ENCODE assay signal across 8 mouse cellular contexts in genomic region chr1:56833307-56833706, GRCm38 (mm10).
DNase-seq lines count a peak whose midpoint lies in the region; ATAC-seq and TF ChIP-seq lines count a peak whose summit lies in the region.

No protein-coding gene starts in this region.

- H3K4me1 ChIP-seq in limb, embryonic 12.5 days (replicated peaks), result peaks cover 10% of the 10 kb centered on the region
- no peaks in the 10 kb centered on the region for H3K4me1 ChIP-seq in limb, embryonic 10.5 days
- peaks cover 26% of the 10 kb centered on the region for H3K4me1 ChIP-seq in hindbrain, embryonic 12.5 days
- peaks cover 35% of the 10 kb centered on the region for H3K4me1 ChIP-seq in midbrain, embryonic 10.5 days
- no peaks in the 10 kb centered on the region for H3K4me1 ChIP-seq in lung, adult 2 months (ENCODE audit: control insufficient read depth, insufficient read depth, low read length)
- no peaks in the 10 kb centered on the region for H3K4me1 ChIP-seq in intestine, postnatal 0 days (replicated peaks; ENCODE audit: control insufficient read depth, insufficient read depth, low read length)

- H3K36me3 ChIP-seq in limb, embryonic 12.5 days, result no peaks in the 10 kb centered on the region
- H3K36me3 ChIP-seq in limb, embryonic 10.5 days, result no peaks in the 10 kb centered on the region
- no peaks in the 10 kb centered on the region for H3K36me3 ChIP-seq in hindbrain, embryonic 12.5 days
- peaks cover 9% of the 10 kb centered on the region; the same call in 1 of the 2 replicates for H3K36me3 ChIP-seq in midbrain, embryonic 10.5 days
- H3K36me3 ChIP-seq in intestine, postnatal 0 days (ENCODE audit: control insufficient read depth, insufficient read depth), result no peaks in the 10 kb centered on the region

- DNase-seq in limb, embryonic 10.5 days (ENCODE audit: low spot score), result no peak
- DNase-seq in midbrain, embryonic 10.5 days (ENCODE audit: low spot score), result peak; percentile 79
- DNase-seq in testis, postnatal 10 days (ENCODE audit: low spot score), result no peak
- DNase-seq in lung, adult 2 months, result no peak
- DNase-seq in thymus, postnatal 4 days, result no peak

- peak overlapping the region; percentile 7; the same call in 1 of the 2 replicates for H3K4me2 ChIP-seq in limb, embryonic 12.5 days
- no peak overlapping the region for H3K4me2 ChIP-seq in hindbrain, embryonic 12.5 days (replicated peaks)
- no peak overlapping the region for H3K4me2 ChIP-seq in intestine, postnatal 0 days (replicated peaks; ENCODE audit: low read depth)

- no peak overlapping the region for H3K9ac ChIP-seq in limb, embryonic 12.5 days (replicated peaks)
- no peak overlapping the region for H3K9ac ChIP-seq in hindbrain, embryonic 12.5 days
- H3K9ac ChIP-seq in intestine, postnatal 0 days (ENCODE audit: low read depth, low read length), result no peak overlapping the region

- ATAC-seq in limb, embryonic 12.5 days (ENCODE audit: insufficient number of reproducible peaks, insufficient read depth, low FRiP score, low TSS enrichment, low read depth), result peak; percentile 71
- peak; percentile 92 for ATAC-seq in hindbrain, embryonic 12.5 days (ENCODE audit: low FRiP score)
- ATAC-seq in intestine, postnatal 0 days, result no peak

- TF ChIP-seq CTCF in lung, adult 2 months (IDR thresholded peaks at IDR 0.05; ENCODE audit: insufficient read depth, low read length), result no peak
- no peak for TF ChIP-seq CTCF in intestine, postnatal 0 days (IDR thresholded peaks at IDR 0.05; ENCODE audit: low read depth)

- H3K27ac ChIP-seq in limb, embryonic 12.5 days, result no peak overlapping the region
- H3K27ac ChIP-seq in limb, embryonic 10.5 days, result no peak overlapping the region
- H3K27ac ChIP-seq in hindbrain, embryonic 12.5 days, result peak overlapping the region; percentile 71; the same call in 1 of the 2 replicates
- peak overlapping the region; percentile 83 for H3K27ac ChIP-seq in midbrain, embryonic 10.5 days (replicated peaks)
- H3K27ac ChIP-seq in intestine, postnatal 0 days (ENCODE audit: low read depth, low read length), result no peak overlapping the region

- H3K27me3 ChIP-seq in limb, embryonic 12.5 days, result no peaks in the 10 kb centered on the region
- no peaks in the 10 kb centered on the region for H3K27me3 ChIP-seq in limb, embryonic 10.5 days (ENCODE audit: low read depth, poor library complexity, severe bottlenecking)
- H3K27me3 ChIP-seq in hindbrain, embryonic 12.5 days, result no peaks in the 10 kb centered on the region
- no peaks in the 10 kb centered on the region for H3K27me3 ChIP-seq in midbrain, embryonic 10.5 days (ENCODE audit: low read depth, poor library complexity, severe bottlenecking)
- no peaks in the 10 kb centered on the region for H3K27me3 ChIP-seq in intestine, postnatal 0 days (replicated peaks; ENCODE audit: control insufficient read depth, insufficient read depth, low read length)

- WGBS in limb, embryonic 12.5 days, result 31% methylated on average over 6 of the region's 6 CpGs
- 66% methylated on average over 6 of the region's 6 CpGs for WGBS in limb, embryonic 10.5 days
- WGBS in hindbrain, embryonic 12.5 days, result 12% methylated on average over 6 of the region's 6 CpGs
- WGBS in midbrain, embryonic 10.5 days, result 9% methylated on average over 6 of the region's 6 CpGs
- 74% methylated on average over 6 of the region's 6 CpGs for WGBS in lung, adult 2 months
- WGBS in intestine, postnatal 0 days, result 68% methylated on average over 6 of the region's 6 CpGs

- H3K4me3 ChIP-seq in limb, embryonic 12.5 days (replicated peaks), result no peak overlapping the region
- H3K4me3 ChIP-seq in limb, embryonic 10.5 days, result no peak overlapping the region
- H3K4me3 ChIP-seq in hindbrain, embryonic 12.5 days, result no peak overlapping the region
- H3K4me3 ChIP-seq in midbrain, embryonic 10.5 days, result peak overlapping the region; percentile 23; the same call in 1 of the 2 replicates
- H3K4me3 ChIP-seq in lung, adult 2 months (replicated peaks; ENCODE audit: extremely low read depth, low read depth, low read length), result no peak overlapping the region
- no peak overlapping the region for H3K4me3 ChIP-seq in intestine, postnatal 0 days (ENCODE audit: low read depth, low read length)

- H3K9me3 ChIP-seq in limb, embryonic 12.5 days, result no peaks in the 10 kb centered on the region
- no peaks in the 10 kb centered on the region for H3K9me3 ChIP-seq in limb, embryonic 10.5 days (replicated peaks)
- H3K9me3 ChIP-seq in hindbrain, embryonic 12.5 days (replicated peaks), result no peaks in the 10 kb centered on the region
- H3K9me3 ChIP-seq in midbrain, embryonic 10.5 days (replicated peaks), result no peaks in the 10 kb centered on the region
- no peaks in the 10 kb centered on the region for H3K9me3 ChIP-seq in intestine, postnatal 0 days (ENCODE audit: control insufficient read depth)

- TF ChIP-seq POLR2A in lung, adult 2 months (IDR thresholded peaks at IDR 0.05; ENCODE audit: borderline replicate concordance, extremely low read depth, low read depth, low read length), result no peak

Comparison
In these comparisons a context has a peak if more than half of its experiments do, and no peak if none do; other contexts are left out.
1. H3K27ac ChIP-seq: peak in hindbrain, embryonic 12.5 days (single experiment) and midbrain, embryonic 10.5 days (single experiment); none in limb, embryonic 12.5 days (single experiment), limb, embryonic 10.5 days (single experiment) and intestine, postnatal 0 days (single experiment).